Mouse (Mus musculus): ENCODE measurements around the gene Dusp5.
A peak's percentile ranks its signal among the peaks of the same experiment; 100 is the strongest.

The Dusp5 gene

GRCm38 (mm10) chr19:53547597-53547996, 18.7 kb downstream of the Dusp5 start:
- no peak for DNase-seq

DNA sequence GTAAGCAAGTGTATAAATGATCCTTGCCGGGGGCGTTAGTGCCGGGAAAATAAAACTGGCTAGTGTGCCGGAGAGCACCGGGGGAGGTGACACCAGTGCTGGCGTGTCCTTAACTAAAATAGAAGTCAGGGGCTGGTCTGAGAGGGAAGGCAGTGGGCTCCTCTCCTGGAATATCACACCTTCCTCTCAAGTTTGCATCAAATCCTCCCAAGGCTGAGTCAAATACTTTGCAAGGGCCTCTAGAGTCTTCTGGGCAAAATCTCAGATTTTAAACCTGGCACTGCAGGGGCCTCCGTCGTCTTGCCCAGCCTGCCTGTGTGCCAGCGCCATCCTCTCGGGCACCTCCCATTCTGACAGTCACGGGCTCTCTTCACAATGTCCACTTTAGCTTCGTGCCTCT, 22.1 kb downstream of the Dusp5 start:
- peak; percentile 31 to 34 for DNase-seq

DNA sequence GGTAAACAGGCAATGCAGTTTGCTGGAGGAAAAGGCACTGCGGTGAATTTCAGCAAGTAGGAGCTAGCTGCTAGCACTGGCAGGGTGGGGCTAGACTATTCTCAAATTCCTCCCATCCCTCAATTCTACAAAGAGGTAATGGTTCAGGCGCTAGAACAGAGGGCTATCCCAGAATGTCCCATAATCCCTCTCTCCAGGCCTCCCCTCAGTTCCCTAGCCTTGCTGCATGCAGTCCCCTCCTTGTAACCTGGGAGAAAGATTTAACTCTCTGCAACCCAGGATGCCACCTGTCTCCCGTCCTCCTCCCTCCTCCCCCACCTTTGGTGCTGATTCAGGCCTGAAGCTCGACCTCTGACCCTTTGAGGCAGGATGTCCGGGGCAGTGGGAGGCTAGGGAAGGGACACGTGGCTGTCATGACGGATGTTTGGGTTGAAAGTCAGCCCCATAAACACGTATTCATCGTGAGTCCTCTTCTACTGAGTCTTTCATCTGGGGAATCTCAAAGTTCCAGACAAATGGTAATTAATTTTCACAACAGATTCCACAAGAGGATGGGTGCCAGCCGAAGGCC, 23.4 kb downstream of the Dusp5 start:
- DNase-seq, result no peak

DNA sequence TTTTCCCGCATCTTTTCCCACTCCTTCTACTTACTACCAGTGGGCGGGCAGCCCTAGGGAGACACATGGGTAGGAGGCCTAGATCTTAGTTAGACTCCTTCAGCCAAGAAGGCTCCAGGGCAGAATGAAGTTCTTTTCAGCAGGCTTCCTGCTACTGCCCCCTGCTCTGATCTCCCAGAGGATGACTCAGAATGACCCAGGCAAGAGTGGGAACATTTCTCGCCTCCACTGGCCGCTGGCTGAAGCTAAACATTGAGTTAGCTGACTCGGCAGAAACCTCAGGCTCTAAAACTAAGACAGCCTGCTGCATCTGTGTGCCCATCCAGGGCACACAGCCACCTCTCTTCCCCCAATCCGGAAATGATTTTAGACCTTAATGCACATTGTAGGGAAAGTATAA, 23.9 kb downstream of the Dusp5 start:
- no peak for DNase-seq

DNA sequence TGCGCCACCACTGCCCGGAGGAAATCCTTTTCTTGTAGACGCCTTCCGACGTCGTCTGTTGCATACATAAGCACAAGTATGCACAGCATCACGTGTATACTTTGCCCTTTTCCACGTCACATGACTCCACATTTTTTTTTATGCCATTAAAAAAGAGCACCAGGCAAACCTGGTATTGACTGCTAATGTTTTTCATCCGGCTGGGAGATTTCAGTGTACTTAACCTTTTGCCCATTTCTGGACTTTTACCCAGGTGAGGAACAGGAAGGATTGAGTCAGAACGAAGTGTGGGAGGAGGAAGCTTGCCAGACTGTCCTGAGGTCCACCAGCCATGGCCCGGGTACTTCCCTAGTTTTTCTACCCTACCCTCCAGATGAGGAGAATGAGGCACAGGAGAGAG, 25.5 kb downstream of the Dusp5 start:
- no peak for DNase-seq

GRCm38 (mm10) chr19:53554981-53555616, 26.2 kb downstream of the Dusp5 start:
- no peak for DNase-seq

- no peak for DNase-seq
These were observed 27.9 kb downstream of the Dusp5 start for GRCm38 (mm10) chr19:53556841-53557240.

GRCm38 (mm10) chr19:53557267-53557936, 28.5 kb downstream of the Dusp5 start:
- no peak for DNase-seq

- DNase-seq, result no peak
These were observed 31.5 kb downstream of the Dusp5 start for GRCm38 (mm10) chr19:53560436-53560835.

GRCm38 (mm10) chr19:53564174-53564573, 35.3 kb downstream of the Dusp5 start:
- no peak for DNase-seq

DNA sequence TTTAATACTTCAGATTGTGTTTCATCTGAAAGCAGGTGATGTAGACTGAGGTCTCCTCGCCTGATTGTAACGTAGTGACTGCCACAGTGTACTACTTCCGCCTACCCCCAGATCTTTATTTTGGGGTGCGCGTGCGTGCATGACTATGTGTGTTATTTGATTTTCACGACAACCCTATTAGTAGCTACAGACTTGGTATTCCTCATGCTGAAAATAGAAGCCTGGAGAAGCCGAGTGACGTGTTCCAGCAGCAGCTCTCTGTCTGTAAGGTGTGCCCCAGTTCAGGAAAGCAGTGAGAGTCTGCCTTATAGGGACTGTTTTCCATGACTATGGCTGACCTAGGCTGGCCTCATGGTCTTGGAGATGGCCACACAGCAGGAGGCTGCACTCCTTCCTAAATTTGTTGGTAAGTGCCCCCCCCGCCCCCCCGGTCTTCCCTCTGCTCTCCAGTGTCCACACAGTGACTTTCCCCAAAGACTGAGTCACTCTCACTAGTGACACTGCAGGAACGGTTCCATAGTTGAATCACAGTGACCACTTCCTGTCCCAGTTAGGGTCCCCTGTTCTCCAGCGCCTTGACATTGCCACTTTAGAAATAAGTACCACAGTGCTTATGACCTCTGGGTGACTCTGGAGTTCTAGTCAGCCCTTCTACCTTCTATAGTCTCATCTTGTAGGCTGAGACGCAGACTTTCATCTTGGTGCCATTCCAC, 36.8 kb downstream of the Dusp5 start:
- no peak for DNase-seq

DNA sequence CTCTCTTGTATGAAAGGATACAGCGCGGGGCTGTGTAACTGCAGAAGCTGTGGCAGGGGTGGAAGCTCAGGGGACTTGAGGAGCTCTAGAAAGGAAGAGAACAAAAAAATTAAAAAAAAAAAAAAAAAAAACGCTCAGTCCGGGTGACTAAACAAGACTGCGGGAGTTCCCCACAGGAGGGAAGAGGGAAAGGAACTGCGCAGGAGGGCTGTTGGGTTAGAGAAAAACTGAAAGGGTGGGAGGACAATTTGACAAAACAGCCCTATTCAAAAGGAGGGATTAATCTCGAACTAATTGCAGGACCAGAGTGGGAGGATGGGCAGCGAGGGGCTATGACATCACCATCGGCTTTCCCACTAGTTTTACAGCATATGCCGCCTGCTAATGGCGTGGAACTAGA, 39.0 kb downstream of the Dusp5 start:
- DNase-seq, result no peak

- DNase-seq, result no peak
These were observed 39.6 kb downstream of the Dusp5 start for GRCm38 (mm10) chr19:53568553-53568952.

DNA sequence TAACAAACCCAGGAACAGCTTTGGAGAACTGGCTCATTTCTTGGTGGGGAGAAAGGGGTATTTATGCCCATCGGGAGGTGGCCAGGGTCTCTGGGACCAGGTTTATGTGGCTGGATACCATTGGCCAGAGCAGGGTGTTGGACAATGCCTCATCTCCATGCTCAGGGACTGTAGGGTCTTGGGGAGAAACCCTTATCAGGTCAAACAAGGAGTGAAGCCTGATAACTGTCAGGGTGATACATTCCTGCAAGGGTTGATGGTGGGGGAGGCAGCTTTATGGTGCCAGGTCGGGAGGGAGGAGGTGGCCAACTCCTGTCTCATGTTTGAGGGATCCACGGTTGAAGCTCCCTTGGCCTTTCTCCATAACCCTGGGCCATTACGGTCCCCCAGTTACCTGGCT, 42.1 kb downstream of the Dusp5 start:
- DNase-seq, result no peak

DNA sequence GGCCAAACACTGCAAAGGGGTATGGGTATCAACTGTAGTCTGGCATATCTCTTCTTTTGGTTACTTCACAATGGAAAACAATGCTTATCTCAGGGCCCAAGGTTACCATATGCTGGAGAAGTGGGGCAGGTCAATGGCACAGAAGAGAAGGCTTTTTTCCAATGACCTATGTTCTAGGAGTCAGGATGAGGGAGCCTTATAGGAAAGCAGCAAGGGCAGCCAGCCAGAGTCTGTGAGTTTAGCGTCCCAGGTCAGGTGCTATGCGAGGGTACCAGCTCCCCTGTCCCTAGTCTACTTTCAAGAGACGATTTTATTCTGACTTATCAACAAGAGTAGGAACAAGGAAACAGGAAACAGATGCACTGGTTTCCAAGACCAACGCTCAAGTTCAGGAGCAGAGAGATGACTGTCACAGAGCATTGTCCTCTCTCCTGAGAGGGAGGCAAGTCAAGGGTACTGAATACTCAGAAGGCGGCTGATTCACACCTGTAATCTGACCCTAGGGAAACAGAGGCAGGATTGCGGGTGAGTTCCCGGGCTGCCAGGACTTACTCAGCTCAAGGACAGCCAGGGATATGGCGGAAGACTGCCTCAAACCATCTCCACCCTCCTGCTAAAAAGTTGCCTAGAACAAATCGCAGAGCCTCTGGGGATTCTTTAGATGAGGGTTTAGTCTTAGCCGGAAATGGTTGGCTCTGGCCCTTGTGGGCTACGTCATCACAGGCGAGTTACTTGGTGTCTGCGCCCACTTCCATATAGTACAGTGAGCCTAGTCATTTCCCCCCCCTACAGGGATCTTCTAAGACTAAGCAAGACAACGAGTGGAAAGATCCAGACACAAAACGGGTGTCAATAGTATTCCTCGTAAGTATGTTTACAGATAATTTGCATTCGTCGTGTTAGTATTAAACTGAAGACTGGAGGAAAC, 42.9 kb downstream of the Dusp5 start:
- no peak for DNase-seq

DNA sequence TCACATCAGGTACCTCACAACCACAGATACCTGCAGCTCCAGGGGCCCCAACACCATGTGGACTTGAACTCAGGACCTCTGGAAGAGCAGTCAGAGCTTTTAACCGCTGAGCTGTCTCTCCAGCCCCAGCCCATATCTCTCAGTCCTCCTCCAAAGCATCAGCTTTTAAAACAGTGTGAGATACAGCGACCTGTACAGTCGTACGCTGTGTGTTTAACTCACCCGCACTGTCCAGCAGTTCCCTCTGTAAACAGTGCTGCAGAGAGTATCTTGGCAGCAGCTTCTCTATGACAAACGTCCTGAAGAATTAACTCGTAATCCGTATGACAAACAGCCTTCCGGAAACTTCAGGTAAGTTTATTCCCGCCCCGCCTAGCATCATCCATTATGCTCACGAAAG, 43.7 kb downstream of the Dusp5 start:
- no peak for DNase-seq

DNA sequence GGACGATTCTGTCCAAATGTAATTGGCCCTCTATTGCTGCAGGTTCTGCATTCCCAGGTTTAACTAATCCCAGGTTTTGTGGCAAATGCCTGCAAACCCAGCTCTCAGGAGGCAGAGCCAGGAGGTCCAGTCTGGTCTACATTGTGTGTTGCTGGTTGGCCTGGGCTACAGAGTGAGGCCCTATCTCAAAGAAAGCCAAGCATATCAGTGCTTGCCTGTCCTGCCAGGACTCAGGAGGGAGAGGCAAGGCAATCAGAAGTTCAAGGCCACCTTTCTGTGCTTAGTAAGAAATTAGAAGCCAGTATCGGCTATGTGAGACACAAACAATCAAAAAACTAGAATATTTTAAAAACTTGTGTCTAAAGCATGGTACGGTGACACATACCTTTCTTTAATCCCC, 44.2 kb downstream of the Dusp5 start:
- DNase-seq, result no peak

DNA sequence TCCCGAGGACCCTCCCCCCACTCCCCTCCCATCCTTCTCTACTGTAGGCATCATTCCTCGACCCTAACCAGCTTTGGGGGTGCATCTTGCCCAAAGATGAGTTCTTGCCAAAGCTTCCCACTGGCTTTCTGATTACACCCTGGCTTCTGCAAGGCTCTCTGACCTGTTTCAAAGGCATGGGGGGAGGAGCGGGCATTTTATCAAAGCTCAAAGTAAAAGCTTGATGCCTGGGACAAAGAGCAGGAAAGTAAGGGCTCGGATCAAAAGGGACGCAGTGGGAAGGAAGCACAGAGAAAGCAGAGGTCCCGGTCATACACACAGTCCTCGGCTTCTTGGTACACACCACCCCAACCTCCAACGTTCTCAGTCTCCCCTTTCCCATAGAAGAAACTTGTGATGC, 45.2 kb downstream of the Dusp5 start:
- no peak for DNase-seq

GRCm38 (mm10) chr19:53574546-53574945, 45.6 kb downstream of the Dusp5 start:
- no peak for DNase-seq

DNA sequence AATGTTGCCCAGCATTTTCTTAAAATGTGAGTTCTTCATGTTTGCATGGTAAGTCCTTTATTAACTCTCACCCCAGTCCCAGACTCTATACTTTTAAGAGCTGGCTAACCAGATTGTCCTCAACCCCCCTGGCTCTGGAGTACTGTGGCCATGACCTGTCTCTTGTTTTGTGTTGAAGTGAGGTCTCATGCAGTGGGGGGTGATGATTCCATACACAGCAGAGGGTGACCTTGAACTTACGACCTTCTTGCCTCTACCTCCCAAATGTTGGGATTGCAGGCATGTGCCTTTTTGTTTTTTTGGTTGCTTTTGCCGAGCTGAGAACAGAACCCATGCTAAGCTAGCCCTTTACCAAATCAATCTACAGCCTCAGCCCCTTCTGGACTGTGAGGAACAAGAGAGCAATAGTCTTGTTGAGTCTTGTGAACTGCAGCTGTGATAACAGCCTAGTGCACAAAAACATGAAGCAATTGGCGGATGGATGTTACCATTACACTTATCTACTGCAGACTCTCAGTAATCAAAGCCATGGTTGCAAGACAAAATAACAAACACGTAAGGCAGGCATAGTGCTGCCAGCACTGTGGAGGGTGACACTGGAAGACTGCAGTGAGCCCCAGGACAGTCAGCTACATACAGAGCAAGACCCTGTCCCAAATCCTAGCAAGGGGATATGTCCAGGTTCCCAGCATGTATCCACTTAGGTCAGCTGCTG, 46.5 kb downstream of the Dusp5 start:
- no peak for DNase-seq

DNA sequence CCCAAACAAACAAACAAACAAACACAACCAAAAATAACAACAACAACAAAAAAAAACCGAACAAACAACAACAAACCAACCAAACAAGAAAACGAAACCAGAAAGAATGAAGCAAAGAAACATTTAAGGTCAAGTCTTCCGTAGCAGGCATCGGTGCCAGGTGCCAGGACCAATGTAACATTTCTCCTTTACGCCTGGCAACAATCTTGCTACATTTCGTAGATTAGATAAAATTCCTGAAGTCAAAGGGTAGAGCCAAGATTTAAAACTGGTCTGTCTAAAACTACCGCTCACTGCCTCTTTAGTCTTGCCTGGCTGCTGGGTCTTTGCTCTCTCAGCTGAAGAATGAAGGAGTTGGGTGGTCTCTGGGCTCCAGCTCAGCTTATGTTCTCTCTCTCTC, 47.2 kb downstream of the Dusp5 start:
- DNase-seq, result no peak
